In genomic region chr1:58112880-58113279, GRCm38 (mm10) we compare ENCODE assay signal across 8 mouse cellular contexts. TPM values are rescaled to one million over a fixed set of nuclear protein-coding genes. Genes with fewer than 3 reads are reported as not detected.
DNase-seq lines count a peak whose midpoint lies in the region; ATAC-seq and TF ChIP-seq lines count a peak whose summit lies in the region.

TSS of gene Aox3 (plus strand) at chr1:58113130.

- DNase-seq in MN1 (ENCODE audit: low spot score), result peak; percentile 16
- DNase-seq in cerebellum, adult 2 months, result peak; percentile 78 to 80
- DNase-seq in heart, postnatal 4 days, result peak; percentile 84
- DNase-seq in layer of hippocampus, adult 9-10 months (ENCODE audit: low spot score), result peak; percentile 47
- DNase-seq in ovary, postnatal 36 days (ENCODE audit: low spot score), result peak; percentile 78
- peak; percentile 69 for DNase-seq in urinary bladder, postnatal 25 days (ENCODE audit: low spot score)

- H3K4me2 ChIP-seq in lung, embryonic 16.5 days (ENCODE audit: low read depth, low read length), result peak within 1 kb of the TSS; percentile 32

- no peak for TF ChIP-seq POLR2A in cerebellum, adult 2 months (IDR thresholded peaks at IDR 0.05; ENCODE audit: borderline replicate concordance, insufficient read depth, low read length)

- TF ChIP-seq CTCF in cerebellum, adult 2 months (IDR thresholded peaks at IDR 0.05; ENCODE audit: borderline replicate concordance, insufficient read depth, low read depth, low read length), result peak; percentile 82

- no peak within 1 kb of the TSS for H3K9ac ChIP-seq in lung, embryonic 16.5 days (ENCODE audit: low read length)

- no peak within 1 kb of the TSS for H3K27ac ChIP-seq in cerebellum, adult 2 months (ENCODE audit: insufficient read depth, low read length)
- H3K27ac ChIP-seq in lung, embryonic 16.5 days (ENCODE audit: low read length), result 0 out of 2 replicates have a peak within 1 kb of the TSS, but pooled peaks have one; percentile 22

- 5% methylated on average over 11 of the region's 11 CpGs for WGBS in cerebellum, adult 2 months
- 12% methylated on average over 11 of the region's 11 CpGs for WGBS in lung, embryonic 16.5 days

- ATAC-seq in frontal cortex, adult (ENCODE audit: low TSS enrichment), result peak; percentile 92
- ATAC-seq in lung, embryonic 16.5 days (ENCODE audit: low read depth), result peak; percentile 72

- H3K4me1 ChIP-seq in cerebellum, adult 2 months (ENCODE audit: control insufficient read depth, insufficient read depth, low read length), result no peaks in the 10 kb centered on the region
- H3K4me1 ChIP-seq in lung, embryonic 16.5 days (replicated peaks; ENCODE audit: control insufficient read depth, insufficient read depth, low read length), result no peaks in the 10 kb centered on the region

- no peaks in the 10 kb centered on the region for H3K36me3 ChIP-seq in lung, embryonic 16.5 days (ENCODE audit: control insufficient read depth, insufficient read depth, low read length)

- no peaks in the 10 kb centered on the region for H3K9me3 ChIP-seq in lung, embryonic 16.5 days (ENCODE audit: control insufficient read depth, low read length)

- H3K27me3 ChIP-seq in cerebellum, adult 2 months (ENCODE audit: control insufficient read depth, insufficient read depth, low read length), result no peaks in the 10 kb centered on the region
- no peaks in the 10 kb centered on the region for H3K27me3 ChIP-seq in lung, embryonic 16.5 days (ENCODE audit: control insufficient read depth, insufficient read depth, low read depth, low read length)

- H3K4me3 ChIP-seq in cerebellum, adult 2 months (replicated peaks; ENCODE audit: insufficient read depth, low read depth, low read length), result peak within 1 kb of the TSS; percentile 42
- no peak within 1 kb of the TSS for H3K4me3 ChIP-seq in lung, embryonic 16.5 days (ENCODE audit: low read length)

RNA-seq across cellular contexts. Expression of gene Aox3, which starts in this region (rescaled TPM):
- polyA plus RNA-seq in cerebellum, adult 2 months (2012; rRNA removed), result 0.33 and 0.68 TPM in 2 replicates
- total RNA-seq in heart, postnatal 4 days (2021), result under 1 TPM; 0.14 to 0.26 TPM
- polyA plus RNA-seq in lung, embryonic 16.5 days (2015; fragmentation: Nextera tagmentation; extraction: Ambion mirVana), result 2.4 and 2.7 TPM in 2 replicates

Comparison
In these comparisons a context has a peak if more than half of its experiments do, and no peak if none do; other contexts are left out.
1. Peak in DNase-seq and H3K4me3 ChIP-seq in cerebellum, adult 2 months; RNA of the gene not detected or under 1 TPM.
2. Peak in DNase-seq in heart, postnatal 4 days; RNA of the gene not detected or under 1 TPM.
3. DNase-seq: peak in every context shown above with its lines; median percentile 84 in heart, postnatal 4 days; 79 in cerebellum, adult 2 months; 78 in ovary, postnatal 36 days; 69 in urinary bladder, postnatal 25 days; 47 in layer of hippocampus, adult 9-10 months; 16 in MN1.